Mouse (Mus musculus): ENCODE measurements around the gene Ppard.

Gene Ppard

GRCm38 (mm10) chr17:28340578-28340977 is 108.1 kb downstream of the Ppard start:
- no peak for DNase-seq (ENCODE audit: low spot score in 2 of 2)

GRCm38 (mm10) chr17:28341091-28341490 is 108.6 kb downstream of the Ppard start:
- peak; percentile 85 to 86 for DNase-seq (ENCODE audit: low spot score in 2 of 2)

DNA sequence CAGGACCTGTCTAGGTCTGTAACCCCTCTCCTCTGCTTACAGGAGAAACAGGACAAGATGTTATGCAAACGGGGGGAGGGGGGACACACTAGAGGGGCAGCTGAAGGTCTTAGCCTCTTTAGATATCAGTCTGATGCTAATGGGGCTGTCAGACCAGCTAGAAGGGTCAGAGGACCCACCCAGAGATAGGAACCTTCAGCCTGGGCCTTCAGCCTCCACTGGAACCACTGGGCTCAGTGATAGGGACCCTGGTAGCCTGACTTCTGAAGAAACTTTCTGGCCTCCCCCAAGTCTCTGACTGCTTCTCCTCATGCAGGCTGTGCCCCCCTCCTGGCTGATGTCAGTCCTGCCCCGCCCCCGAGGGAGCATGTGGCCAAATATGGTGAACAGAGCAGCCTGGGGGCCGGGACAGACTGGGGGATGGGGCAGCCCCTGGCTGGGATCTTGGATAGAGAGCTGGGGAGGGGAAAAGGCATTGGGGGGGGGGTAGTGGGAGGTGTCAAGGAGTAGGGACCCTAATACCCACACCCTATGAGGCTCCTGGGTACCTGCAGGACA is 111.6 kb downstream of the Ppard start:
- DNase-seq (ENCODE audit: low spot score in 2 of 2): no peak

DNA sequence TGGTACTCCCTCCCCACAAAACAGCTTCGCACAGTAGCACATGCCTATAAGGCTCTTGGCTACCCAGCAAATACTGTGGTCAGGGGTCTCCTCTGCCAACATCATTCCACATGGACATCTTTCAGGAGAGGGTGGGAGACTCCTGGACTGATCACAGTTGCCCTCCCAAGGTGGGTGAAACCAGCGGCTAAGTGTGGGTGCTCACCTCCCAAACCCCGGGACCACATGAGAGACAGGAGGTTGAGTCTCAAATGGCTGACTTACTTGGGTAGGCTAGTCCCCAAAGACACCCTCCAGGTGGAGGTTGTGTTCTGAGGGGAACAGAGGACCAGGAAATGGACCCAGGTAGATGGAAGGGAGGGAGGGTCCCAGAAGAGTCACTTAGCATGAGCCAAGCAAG is 112.2 kb downstream of the Ppard start:
- DNase-seq (ENCODE audit: low spot score in 2 of 2): no peak

GRCm38 (mm10) chr17:28345271-28345721 is 112.8 kb downstream of the Ppard start:
- DNase-seq (ENCODE audit: low spot score in 2 of 2): no peak

DNA sequence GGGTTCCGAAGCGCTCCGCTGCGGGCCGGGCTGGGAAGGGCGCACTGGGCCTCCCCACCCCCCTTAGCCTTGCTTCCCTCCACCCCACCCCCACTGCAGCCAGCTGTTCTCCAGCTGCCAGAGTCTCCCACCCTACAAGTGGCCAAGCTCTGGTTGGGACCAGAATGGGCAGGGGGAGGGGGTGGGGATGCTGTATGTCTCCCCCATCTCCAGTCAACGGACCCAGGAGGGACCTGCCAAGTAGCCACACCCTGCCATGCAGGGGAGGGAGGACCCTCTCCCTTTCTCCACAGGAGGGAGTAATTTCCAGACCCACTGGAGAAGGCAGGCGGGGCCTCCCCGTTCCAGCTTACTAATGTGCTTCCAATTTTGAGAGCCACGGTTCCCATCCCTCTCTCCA is 113.4 kb downstream of the Ppard start:
- DNase-seq (ENCODE audit: low spot score in 2 of 2): no peak

GRCm38 (mm10) chr17:28347327-28347726 is 114.8 kb downstream of the Ppard start:
- no peak for DNase-seq (ENCODE audit: low spot score in 2 of 2)

DNA sequence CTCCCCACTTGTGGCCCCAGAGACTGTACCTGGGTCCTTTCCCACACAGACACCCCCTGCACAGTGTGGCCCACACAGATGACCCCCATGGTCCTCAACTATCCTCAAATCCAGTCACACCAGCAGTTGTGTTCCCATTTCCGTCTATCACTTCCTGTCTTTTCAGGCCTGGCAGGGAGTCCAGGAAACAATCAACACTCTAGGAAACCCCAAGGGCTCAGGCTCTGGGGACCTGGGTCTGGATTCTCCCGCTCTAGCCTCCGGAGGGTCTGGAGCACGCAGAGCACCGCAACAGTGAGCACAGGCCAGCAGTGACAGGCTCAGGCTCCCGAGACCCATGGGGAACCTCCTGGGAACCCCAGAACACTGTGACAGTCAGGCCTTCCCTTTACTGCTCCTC is 115.7 kb downstream of the Ppard start:
- DNase-seq (ENCODE audit: low spot score in 2 of 2): no peak

GRCm38 (mm10) chr17:28349264-28349880 is 116.9 kb downstream of the Ppard start:
- DNase-seq (ENCODE audit: low spot score in 2 of 2): no peak

DNA sequence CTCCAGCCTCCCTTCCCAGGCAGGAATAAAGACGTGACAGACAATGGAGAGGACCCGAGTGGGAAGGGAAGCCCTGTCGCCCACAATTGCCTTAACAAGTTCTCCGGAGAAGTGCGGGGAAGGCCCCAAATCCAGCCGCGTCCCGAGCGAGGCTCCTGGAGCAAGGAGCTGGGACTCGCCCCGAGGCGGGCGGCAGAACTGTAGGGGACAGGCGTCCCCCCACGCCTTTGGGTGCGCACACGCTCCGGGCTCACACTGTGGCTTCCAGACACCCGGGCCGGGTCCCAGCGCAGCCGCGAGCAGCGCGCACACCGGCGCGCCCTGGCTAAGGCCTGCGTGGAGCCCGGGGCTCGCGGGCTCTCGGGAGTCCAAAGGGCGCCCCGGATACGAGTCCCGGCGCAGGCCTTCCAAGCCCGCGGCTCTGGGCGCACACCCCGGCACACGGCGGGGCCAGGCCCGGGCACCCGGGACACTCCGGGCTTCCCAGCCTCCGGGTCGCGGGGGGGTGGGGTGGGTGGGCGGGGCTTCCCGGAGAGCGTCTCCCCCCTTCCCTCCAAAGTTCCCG is 117.5 kb downstream of the Ppard start:
- DNase-seq (ENCODE audit: low spot score in 2 of 2): no peak

DNA sequence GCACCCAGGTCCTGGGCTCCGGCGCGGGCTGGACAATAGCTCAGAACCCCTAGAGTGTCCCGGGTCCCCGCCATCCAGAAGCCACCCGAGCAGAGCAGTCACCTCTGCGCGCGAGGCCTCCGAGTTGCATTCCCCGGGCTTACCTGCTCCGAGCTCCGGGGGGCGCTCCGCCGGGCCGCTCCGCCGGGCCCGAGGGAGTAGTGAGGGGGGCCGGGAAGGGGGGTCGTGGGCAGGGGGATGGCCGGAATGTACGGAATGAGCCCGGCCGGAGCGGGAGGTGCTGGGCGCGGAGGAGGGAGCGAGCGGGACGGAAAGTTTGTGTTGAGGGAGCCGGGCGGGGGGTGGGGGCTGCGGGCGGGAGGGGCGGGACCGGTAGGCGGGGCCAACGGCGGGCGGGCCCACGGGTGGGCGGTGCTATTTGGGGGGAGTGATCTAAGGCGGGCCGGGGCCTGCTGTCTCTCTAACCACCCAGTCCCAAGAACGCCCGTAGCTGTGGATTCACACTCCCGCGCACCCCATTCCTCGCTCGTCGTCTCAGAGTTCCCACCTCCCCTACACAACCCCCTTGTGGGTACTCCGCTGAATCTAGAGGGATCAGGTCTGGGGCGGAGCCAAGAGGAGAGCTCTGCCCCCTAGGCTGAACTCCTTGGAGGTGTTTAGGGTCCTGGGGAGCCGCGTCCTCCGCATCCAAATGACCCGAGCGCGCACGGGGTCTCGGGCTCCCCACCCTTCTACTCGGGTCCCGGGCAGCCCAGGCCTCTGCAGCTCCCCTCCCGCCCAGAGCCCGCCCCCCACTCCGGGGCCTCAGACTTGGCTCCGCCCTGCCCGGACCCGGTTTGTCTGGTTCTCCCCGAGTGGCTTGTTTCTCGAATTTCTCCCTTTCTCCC is 118.2 kb downstream of the Ppard start, which contains the start of gene Tead3:
Gene Tead3, minus strand, starts transcription at position 352 of the 887 bp plus-strand sequence.
- DNase-seq (ENCODE audit: low spot score in 2 of 2): peak; percentile 66 to 73
